Mouse (Mus musculus): ENCODE data around the gene AC124502.3. TPM values are rescaled to one million over a fixed set of nuclear protein-coding genes. Genes with fewer than 3 reads are reported as not detected.

The AC124502.3 gene
- polyA plus RNA-seq, 1 experiment from 2014 or later = 0.54 TPM

Other genes starting within 250 kb of the AC124502.3 start
- gene Rbm4, start 245.0 kb upstream of the AC124502.3 start, polyA plus RNA-seq (2015; fragmentation: Nextera tagmentation; extraction: Ambion mirVana) = 25.2 and 29.0 TPM in 2 replicates
- 11.6 and 12.7 TPM in 2 replicates for gene Gm21992, start 227.3 kb upstream of the AC124502.3 start, polyA plus RNA-seq (2015; fragmentation: Nextera tagmentation; extraction: Ambion mirVana)
- gene Rbm14, start 227.3 kb upstream of the AC124502.3 start, polyA plus RNA-seq (2015; fragmentation: Nextera tagmentation; extraction: Ambion mirVana) = 37.5 and 41.4 TPM in 2 replicates
- gene Ccs, start 199.6 kb upstream of the AC124502.3 start, polyA plus RNA-seq (2015; fragmentation: Nextera tagmentation; extraction: Ambion mirVana) = 52.4 and 61.9 TPM in 2 replicates
- gene Ccdc87, start 199.5 kb upstream of the AC124502.3 start, polyA plus RNA-seq (2015; fragmentation: Nextera tagmentation; extraction: Ambion mirVana) = not detected in 2 replicates
- gene Ctsf, start 183.8 kb upstream of the AC124502.3 start, polyA plus RNA-seq (2015; fragmentation: Nextera tagmentation; extraction: Ambion mirVana) = 25.8 and 28.8 TPM in 2 replicates
- 0.85 and 1.2 TPM in 2 replicates for gene Actn3, start 161.0 kb upstream of the AC124502.3 start, polyA plus RNA-seq (2015; fragmentation: Nextera tagmentation; extraction: Ambion mirVana)
- 9.7 and 10.9 TPM in 2 replicates for gene Zdhhc24, start 160.2 kb upstream of the AC124502.3 start, polyA plus RNA-seq (2015; fragmentation: Nextera tagmentation; extraction: Ambion mirVana)
- gene Bbs1, start 132.3 kb upstream of the AC124502.3 start, polyA plus RNA-seq (2015; fragmentation: Nextera tagmentation; extraction: Ambion mirVana) = 1.0 TPM in 2 replicates
- 46.0 and 47.8 TPM in 2 replicates for gene Dpp3, start 110.6 kb upstream of the AC124502.3 start, polyA plus RNA-seq (2015; fragmentation: Nextera tagmentation; extraction: Ambion mirVana)
- 0.17 TPM in 2 replicates for gene Peli3, start 95.8 kb upstream of the AC124502.3 start, polyA plus RNA-seq (2015; fragmentation: Nextera tagmentation; extraction: Ambion mirVana)
- gene Mrpl11, start 76.7 kb upstream of the AC124502.3 start, polyA plus RNA-seq (2015; fragmentation: Nextera tagmentation; extraction: Ambion mirVana) = 38.1 and 42.8 TPM in 2 replicates
- not detected in 2 replicates for gene Npas4, start 48.6 kb upstream of the AC124502.3 start, polyA plus RNA-seq (2015; fragmentation: Nextera tagmentation; extraction: Ambion mirVana)
- gene Slc29a2, start 15.0 kb upstream of the AC124502.3 start, polyA plus RNA-seq (2015; fragmentation: Nextera tagmentation; extraction: Ambion mirVana) = 0.86 and 0.97 TPM in 2 replicates
- gene B4gat1, start 65 bp upstream of the AC124502.3 start, polyA plus RNA-seq (2015; fragmentation: Nextera tagmentation; extraction: Ambion mirVana) = 8.9 TPM in 2 replicates
- 24.0 and 25.5 TPM in 2 replicates for gene Brms1, start 2.5 kb downstream of the AC124502.3 start, polyA plus RNA-seq (2015; fragmentation: Nextera tagmentation; extraction: Ambion mirVana)
- 0.17 and 0.38 TPM in 2 replicates for gene Rin1, start 11.6 kb downstream of the AC124502.3 start, polyA plus RNA-seq (2015; fragmentation: Nextera tagmentation; extraction: Ambion mirVana)
- gene Cd248, start 29.2 kb downstream of the AC124502.3 start, polyA plus RNA-seq (2015; fragmentation: Nextera tagmentation; extraction: Ambion mirVana) = 3.2 and 3.7 TPM in 2 replicates
- gene Tmem151a, start 46.6 kb downstream of the AC124502.3 start, polyA plus RNA-seq (2015; fragmentation: Nextera tagmentation; extraction: Ambion mirVana) = 0.41 and 0.45 TPM in 2 replicates
- gene Yif1a, start 49.6 kb downstream of the AC124502.3 start, polyA plus RNA-seq (2015; fragmentation: Nextera tagmentation; extraction: Ambion mirVana) = 49.4 and 55.3 TPM in 2 replicates
- 0.68 and 0.83 TPM in 2 replicates for gene Cnih2, start 59.6 kb downstream of the AC124502.3 start, polyA plus RNA-seq (2015; fragmentation: Nextera tagmentation; extraction: Ambion mirVana)
- 85.4 and 89.7 TPM in 2 replicates for gene Rab1b, start 68.2 kb downstream of the AC124502.3 start, polyA plus RNA-seq (2015; fragmentation: Nextera tagmentation; extraction: Ambion mirVana)
- 1.7 and 2.7 TPM in 2 replicates for gene Klc2, start 79.7 kb downstream of the AC124502.3 start, polyA plus RNA-seq (2015; fragmentation: Nextera tagmentation; extraction: Ambion mirVana)
- 8.6 TPM in 2 replicates for gene Pacs1, start 234.2 kb downstream of the AC124502.3 start, polyA plus RNA-seq (2015; fragmentation: Nextera tagmentation; extraction: Ambion mirVana)